Mouse (Mus musculus) ES-Bruce4 (cell line): Measurements from ENCODE around the gene Syngap1. TPM values are rescaled to one million over a fixed set of nuclear protein-coding genes. Genes with fewer than 3 reads are reported as not detected.

Source experiments
- H3K27ac ChIP-seq: 2 replicates; pipeline ENCODE4 v1.5.1; 2012; ENCODE audit warnings: low read length, inconsistent platforms; ENCODE audit not compliant: insufficient read depth
- H3K27me3 ChIP-seq: 2 replicates; pipeline ENCODE4 v1.6.1; 2012; ENCODE audit warnings: mild to moderate bottlenecking, low read length, inconsistent platforms; ENCODE audit not compliant: control insufficient read depth, poor library complexity, insufficient read depth, severe bottlenecking
- H3K36me3 ChIP-seq: 2 replicates; pipeline ENCODE4 v1.6.1; 2012; ENCODE audit warnings: inconsistent platforms, mild to moderate bottlenecking, low read length, moderate library complexity; ENCODE audit not compliant: control insufficient read depth, poor library complexity, insufficient read depth, severe bottlenecking
- H3K4me1 ChIP-seq: one replicate; pipeline ENCODE4 v1.8.1; 2011; ENCODE audit warnings: low read length; ENCODE audit not compliant: control insufficient read depth, insufficient read depth
- H3K4me3 ChIP-seq: 2 replicates; pipeline ENCODE4 v1.5.1; 2011; ENCODE audit warnings: low read depth, mild to moderate bottlenecking, low read length
- H3K9ac ChIP-seq: 2 replicates; pipeline ENCODE4 v1.6.1; 2012; ENCODE audit warnings: low read depth, mild to moderate bottlenecking, inconsistent platforms; ENCODE audit not compliant: poor library complexity, severe bottlenecking
- H3K9me3 ChIP-seq: replicated peaks from 2 replicates; pipeline ENCODE4 v1.6.1; 2012; ENCODE audit warnings: mild to moderate bottlenecking, low read length, inconsistent platforms; ENCODE audit not compliant: control insufficient read depth, poor library complexity, insufficient read depth, severe bottlenecking
- CTCF ChIP-seq: IDR thresholded peaks from one replicate; pipeline ENCODE4 v1.8.1; 2011; ENCODE audit warnings: low read depth, low read length
- EP300 ChIP-seq: IDR thresholded peaks from 2 replicates; pipeline ENCODE4 v1.6.1; 2011; ENCODE audit warnings: low read depth, low read length; ENCODE audit not compliant: insufficient read depth
- POLR2A ChIP-seq: IDR thresholded peaks from one replicate; pipeline ENCODE4 v1.8.1; 2011; ENCODE audit warnings: low read length; ENCODE audit not compliant: insufficient read depth
- polyA plus RNA-seq: library from polyadenylated mRNA; stranded (reverse); fragments of >200 nt; gene quantifications from 2 replicates; pipeline ENCODE4 v1.2.4, GENCODE M21; 2011; ENCODE audit warnings: low read depth; ENCODE audit not compliant: missing spikeins, insufficient read depth, insufficient read length

The Syngap1 gene
- polyA plus RNA-seq, 1 experiment: 23.5 TPM

DNA sequence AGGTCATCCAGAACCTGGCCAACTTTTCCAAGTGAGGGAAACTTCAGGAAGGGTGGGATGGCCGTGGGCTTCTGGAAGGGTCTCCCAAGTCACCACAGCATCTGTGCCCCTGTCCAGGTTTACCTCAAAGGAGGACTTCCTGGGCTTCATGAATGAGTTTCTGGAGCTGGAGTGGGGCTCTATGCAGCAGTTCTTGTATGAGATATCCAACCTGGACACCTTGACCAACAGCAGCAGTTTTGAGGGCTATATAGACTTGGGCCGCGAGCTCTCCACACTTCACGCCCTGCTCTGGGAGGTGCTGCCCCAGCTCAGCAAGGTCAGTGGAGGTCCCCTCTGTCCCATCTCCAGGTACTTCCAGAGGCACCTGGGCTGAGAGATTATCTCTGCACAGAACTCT, 18.8 kb downstream of the Syngap1 start:
- H3K4me3 ChIP-seq: no peak overlapping the region

DNA sequence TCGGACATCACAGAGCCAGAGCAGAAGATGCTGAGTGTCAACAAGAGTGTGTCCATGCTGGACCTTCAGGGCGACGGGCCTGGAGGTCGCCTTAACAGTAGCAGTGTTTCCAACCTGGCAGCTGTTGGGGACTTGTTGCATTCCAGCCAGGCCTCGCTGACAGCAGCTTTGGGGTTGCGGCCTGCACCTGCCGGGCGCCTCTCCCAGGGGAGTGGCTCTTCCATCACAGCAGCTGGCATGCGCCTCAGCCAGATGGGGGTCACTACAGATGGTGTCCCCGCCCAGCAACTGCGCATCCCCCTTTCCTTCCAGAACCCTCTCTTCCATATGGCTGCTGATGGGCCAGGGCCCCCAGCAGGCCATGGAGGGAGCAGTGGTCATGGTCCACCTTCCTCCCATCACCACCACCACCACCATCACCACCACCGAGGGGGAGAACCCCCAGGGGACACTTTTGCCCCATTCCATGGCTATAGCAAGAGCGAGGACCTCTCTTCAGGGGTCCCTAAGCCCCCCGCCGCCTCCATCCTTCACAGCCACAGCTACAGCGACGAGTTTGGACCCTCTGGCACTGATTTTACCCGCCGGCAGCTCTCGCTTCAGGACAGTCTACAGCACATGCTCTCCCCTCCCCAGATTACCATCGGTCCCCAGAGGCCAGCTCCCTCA, 20.7 kb downstream of the Syngap1 start:
- Histone ChIP-seq H3K9me3 (no peaks in the 10 kb centered on the region), H3K9ac (peak overlapping the region; percentile 64; the same call in 1 of the 2 replicates), H3K27ac (no peak overlapping the region), H3K4me3 (no peak overlapping the region), H3K36me3 (no peaks in the 10 kb centered on the region), H3K27me3 (no peaks in the 10 kb centered on the region), H3K4me1 (no peaks in the 10 kb centered on the region)
- no peak for TF ChIP-seq POLR2A
- no peak for TF ChIP-seq EP300
- no peak for TF ChIP-seq CTCF

More for the DNA sequence above, 18.8 kb downstream of the Syngap1 start:
- Histone ChIP-seq H3K9me3 (no peaks in the 10 kb centered on the region), H3K27ac (no peak overlapping the region), H3K9ac (no peak overlapping the region), H3K27me3 (no peaks in the 10 kb centered on the region), H3K4me1 (no peaks in the 10 kb centered on the region), H3K36me3 (no peaks in the 10 kb centered on the region)
- no peak for TF ChIP-seq POLR2A
- no peak for TF ChIP-seq EP300
- TF ChIP-seq CTCF: no peak

DNA sequence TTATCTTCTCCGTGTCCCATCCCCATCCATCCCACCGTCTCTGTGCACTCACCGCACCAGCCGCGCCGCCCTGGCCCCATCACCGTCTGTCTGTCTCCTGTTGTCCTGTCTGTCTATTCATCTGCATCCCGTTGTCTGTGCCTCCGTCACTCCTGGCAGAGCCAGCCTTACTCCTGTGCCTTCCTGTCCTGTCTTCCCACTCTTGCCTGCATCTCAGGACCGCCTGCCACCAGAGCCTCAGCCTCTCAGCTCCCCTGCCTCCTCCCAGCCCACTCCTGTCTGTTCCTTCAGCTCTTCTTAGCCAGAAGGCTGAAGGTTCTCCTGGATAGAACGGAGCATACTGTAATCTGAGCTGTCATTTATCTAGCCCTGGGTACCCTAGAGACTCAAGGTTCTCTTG, 25.9 kb downstream of the Syngap1 start:
- TF ChIP-seq POLR2A: no peak
- TF ChIP-seq CTCF: no peak
- TF ChIP-seq EP300: no peak
- Histone ChIP-seq H3K9me3 (no peaks in the 10 kb centered on the region), H3K27me3 (no peaks in the 10 kb centered on the region), H3K27ac (no peak overlapping the region), H3K4me3 (no peak overlapping the region), H3K9ac (no peak overlapping the region), H3K36me3 (no peaks in the 10 kb centered on the region), H3K4me1 (no peaks in the 10 kb centered on the region)

DNA sequence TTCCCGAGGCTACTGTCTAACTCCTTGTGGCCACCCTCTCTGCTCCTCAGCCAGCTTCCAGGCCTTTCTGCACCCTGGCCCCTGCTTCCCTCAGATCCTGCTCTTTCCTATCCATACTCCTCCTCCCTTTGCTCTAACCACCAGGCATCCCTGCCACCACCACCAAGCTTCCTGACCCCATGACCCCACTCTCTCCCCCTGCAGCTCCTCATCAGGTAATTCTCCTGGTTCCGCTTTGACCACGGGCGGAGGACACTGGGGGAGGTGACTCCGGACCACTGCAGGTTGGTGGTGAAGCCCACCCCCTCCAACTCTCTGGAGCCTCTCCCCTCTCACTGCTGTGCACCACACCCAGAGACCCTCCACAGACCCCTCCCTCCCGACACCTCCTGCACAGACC, 26.4 kb downstream of the Syngap1 start:
- Histone ChIP-seq H3K36me3 (no peaks in the 10 kb centered on the region), H3K27ac (no peak overlapping the region), H3K4me3 (no peak overlapping the region), H3K9me3 (no peaks in the 10 kb centered on the region), H3K27me3 (no peaks in the 10 kb centered on the region), H3K9ac (no peak overlapping the region), H3K4me1 (no peaks in the 10 kb centered on the region)
- TF ChIP-seq POLR2A: no peak
- no peak for TF ChIP-seq CTCF
- no peak for TF ChIP-seq EP300

DNA sequence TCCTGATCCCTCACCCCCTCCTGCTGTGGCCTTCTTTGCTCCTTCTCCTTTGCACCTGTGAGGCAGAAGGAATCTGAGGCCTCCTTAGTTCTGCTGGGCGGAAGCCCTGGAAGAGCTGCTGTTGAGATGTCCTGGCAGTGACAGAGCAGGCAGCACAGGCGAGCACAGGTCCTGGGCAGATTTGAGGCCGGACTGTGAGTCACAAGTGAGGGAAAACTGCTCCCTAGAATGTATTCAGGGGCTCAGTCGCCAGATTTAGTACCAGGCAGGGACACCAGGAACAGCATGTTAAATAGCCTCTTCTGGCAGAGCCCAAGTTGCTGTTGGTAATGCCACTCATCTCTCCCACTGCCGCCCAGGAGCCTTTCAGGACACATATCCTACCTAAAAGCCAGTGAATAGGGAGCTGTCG, 27.2 kb downstream of the Syngap1 start:
- H3K9me3 ChIP-seq: no peaks in the 10 kb centered on the region

DNA sequence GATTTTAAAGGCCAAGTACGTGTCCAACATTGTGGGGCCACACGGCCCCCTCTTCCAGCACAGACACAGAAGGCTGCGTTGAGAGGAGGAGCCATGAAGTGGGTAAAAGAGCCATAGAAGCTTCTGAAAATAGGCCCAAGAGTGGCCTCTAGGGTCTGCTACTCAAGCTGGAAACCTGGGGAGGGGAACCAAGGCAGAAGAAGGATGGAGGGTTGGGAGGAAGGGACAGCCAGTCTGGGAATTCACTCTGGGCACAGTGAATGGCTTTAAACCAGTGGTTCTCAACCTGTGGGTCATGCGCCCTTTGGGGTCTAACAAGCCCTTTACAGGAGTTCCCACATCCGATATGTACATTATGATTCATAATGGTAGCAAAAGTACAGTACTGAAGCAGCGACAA, 28.2 kb downstream of the Syngap1 start:
- Histone ChIP-seq H3K4me1 (no peaks in the 10 kb centered on the region), H3K9me3 (no peaks in the 10 kb centered on the region), H3K4me3 (no peak overlapping the region), H3K27me3 (no peaks in the 10 kb centered on the region), H3K27ac (no peak overlapping the region), H3K9ac (no peak overlapping the region), H3K36me3 (no peaks in the 10 kb centered on the region)
- no peak for TF ChIP-seq POLR2A
- no peak for TF ChIP-seq CTCF
- TF ChIP-seq EP300: no peak

More for the DNA sequence above, 27.2 kb downstream of the Syngap1 start:
- TF ChIP-seq CTCF: no peak
- Histone ChIP-seq H3K27me3 (no peaks in the 10 kb centered on the region), H3K9ac (no peak overlapping the region), H3K27ac (no peak overlapping the region), H3K4me1 (no peaks in the 10 kb centered on the region), H3K4me3 (no peak overlapping the region), H3K36me3 (no peaks in the 10 kb centered on the region)
